Mouse (Mus musculus): Measurements from ENCODE around the gene Sfxn3. TPM values are rescaled to one million over a fixed set of nuclear protein-coding genes. Genes with fewer than 3 reads are reported as not detected.

Sfxn3 gene
- polyA plus RNA-seq, 1 experiment = 20.7 TPM

GRCm38 (mm10) chr19:45097868-45098267, 50.6 kb downstream of the Sfxn3 start:
- Histone ChIP-seq H3K36me3 (ENCODE audit: control insufficient read depth, insufficient read depth, low read length) (no peaks in the 10 kb centered on the region), H3K4me3 (ENCODE audit: control insufficient read depth, low read depth, low read length) (no peak overlapping the region), H3K4me1 (ENCODE audit: control insufficient read depth, insufficient read depth, low read length) (no peaks in the 10 kb centered on the region), H3K27ac (ENCODE audit: control insufficient read depth, insufficient read depth, low read depth, low read length) (no peak overlapping the region), H3K27me3 (ENCODE audit: control insufficient read depth, insufficient read depth, low read length) (no peaks in the 10 kb centered on the region)
- TF ChIP-seq POLR2A (IDR thresholded peaks at IDR 0.05; ENCODE audit: control insufficient read depth, low read depth, low read length) = no peak
- no peak for TF ChIP-seq CTCF (IDR thresholded peaks at IDR 0.05; ENCODE audit: control insufficient read depth, insufficient read depth, insufficient replicate concordance, low read depth, low read length)

GRCm38 (mm10) chr19:45100486-45101270, 53.4 kb downstream of the Sfxn3 start:
- Histone ChIP-seq H3K4me3 (ENCODE audit: control insufficient read depth, low read depth, low read length) (no peak overlapping the region), H3K36me3 (ENCODE audit: control insufficient read depth, insufficient read depth, low read length) (no peaks in the 10 kb centered on the region), H3K4me1 (ENCODE audit: control insufficient read depth, insufficient read depth, low read length) (peaks cover 13% of the 10 kb centered on the region), H3K27ac (ENCODE audit: control insufficient read depth, insufficient read depth, low read depth, low read length) (no peak overlapping the region), H3K27me3 (ENCODE audit: control insufficient read depth, insufficient read depth, low read length) (no peaks in the 10 kb centered on the region)
- TF ChIP-seq CTCF (IDR thresholded peaks at IDR 0.05; ENCODE audit: control insufficient read depth, insufficient read depth, insufficient replicate concordance, low read depth, low read length) (no peak), POLR2A (IDR thresholded peaks at IDR 0.05; ENCODE audit: control insufficient read depth, low read depth, low read length) (no peak)

GRCm38 (mm10) chr19:45105591-45105990, 58.3 kb downstream of the Sfxn3 start:
- Histone ChIP-seq H3K36me3 (ENCODE audit: control insufficient read depth, insufficient read depth, low read length) (no peaks in the 10 kb centered on the region), H3K4me1 (ENCODE audit: control insufficient read depth, insufficient read depth, low read length) (peaks cover 13% of the 10 kb centered on the region), H3K27me3 (ENCODE audit: control insufficient read depth, insufficient read depth, low read length) (no peaks in the 10 kb centered on the region), H3K27ac (ENCODE audit: control insufficient read depth, insufficient read depth, low read depth, low read length) (no peak overlapping the region), H3K4me3 (ENCODE audit: control insufficient read depth, low read depth, low read length) (no peak overlapping the region)
- TF ChIP-seq CTCF (IDR thresholded peaks at IDR 0.05; ENCODE audit: control insufficient read depth, insufficient read depth, insufficient replicate concordance, low read depth, low read length) (no peak), POLR2A (IDR thresholded peaks at IDR 0.05; ENCODE audit: control insufficient read depth, low read depth, low read length) (no peak)

Other genes with a start within 250 kb of the Sfxn3 start
- 21.5 and 23.4 TPM in 2 replicates for gene Slf2, start 116.4 kb upstream of the Sfxn3 start, polyA plus RNA-seq (2012; rRNA removed)
- gene Sema4g, start 58.4 kb upstream of the Sfxn3 start, polyA plus RNA-seq (2012; rRNA removed) = 11.2 and 12.5 TPM in 2 replicates
- gene Twnk, start 41.8 kb upstream of the Sfxn3 start, polyA plus RNA-seq (2012; rRNA removed) = 5.2 and 6.2 TPM in 2 replicates
- 43.4 and 46.8 TPM in 2 replicates for gene Mrpl43, start 41.1 kb upstream of the Sfxn3 start, polyA plus RNA-seq (2012; rRNA removed)
- gene Lzts2, start 33.1 kb upstream of the Sfxn3 start, polyA plus RNA-seq (2012; rRNA removed) = 36.2 and 42.3 TPM in 2 replicates
- 1.0 and 1.1 TPM in 2 replicates for gene Pdzd7, start 1.8 kb upstream of the Sfxn3 start, polyA plus RNA-seq (2012; rRNA removed)
- 5.3 and 6.1 TPM in 2 replicates for gene Kazald1, start 27.7 kb downstream of the Sfxn3 start, polyA plus RNA-seq (2012; rRNA removed)
- gene Tlx1, start 103.2 kb downstream of the Sfxn3 start, polyA plus RNA-seq (2012; rRNA removed) = 0.06 and 0.10 TPM in 2 replicates
- gene Lbx1, start 188.3 kb downstream of the Sfxn3 start, polyA plus RNA-seq (2012; rRNA removed) = not detected in 2 replicates

Data from testis, adult 2 months (tissue).